Mouse (Mus musculus) MEL (cell line): ENCODE data around the gene Ska2. TPM values are rescaled to one million over a fixed set of nuclear protein-coding genes. Genes with fewer than 3 reads are reported as not detected.

ENCODE experiments used
- DNase-seq: peaks from one replicate; pipeline ENCODE4 v3.0.0; 2011; ENCODE audit warnings: low read depth, low spot score
- H3K27ac ChIP-seq: 2 replicates; pipeline ENCODE4 v1.5.1; 2012; ENCODE audit warnings: low read depth, mild to moderate bottlenecking, control low read depth, low read length, moderate library complexity; ENCODE audit not compliant: control insufficient read depth
- H3K27me3 ChIP-seq, 2 experiments: fragments of 150-350 bp in 1 of 2; sonication (generic) in 1 of 2; 2 replicates each; pipeline ENCODE4 v1.6.1; 2012; ENCODE audit warnings: low read length in 2 of 2, mild to moderate bottlenecking in 2 of 2, improper control_type of control experiment in 1 of 2, moderate library complexity in 1 of 2; ENCODE audit not compliant: insufficient read depth in 2 of 2, control insufficient read depth in 1 of 2
- H3K36me3 ChIP-seq, 2 experiments: 2 replicates each; pipeline ENCODE4 v1.6.1; 2012 to 2014; ENCODE audit warnings: low read length in 2 of 2, improper control_type of control experiment in 1 of 2, inconsistent platforms in 1 of 2, mild to moderate bottlenecking in 1 of 2; ENCODE audit not compliant: insufficient read depth in 2 of 2, control insufficient read depth in 1 of 2
- H3K4me1 ChIP-seq, 2 experiments: fragments of 150-350 bp in 1 of 2; sonication (generic) in 1 of 2; 2 replicates each; pipeline ENCODE4 v1.6.1; 2012; ENCODE audit warnings: low read length in 2 of 2, improper control_type of control experiment in 1 of 2, mild to moderate bottlenecking in 1 of 2; ENCODE audit not compliant: insufficient read depth in 2 of 2, control insufficient read depth in 1 of 2
- H3K4me3 ChIP-seq, 2 experiments: fragments of 150-350 bp in 1 of 2; sonication (generic) in 1 of 2; 2 replicates each; pipeline ENCODE4 v1.5.1; 2012; ENCODE audit warnings: low read depth in 2 of 2, low read length in 2 of 2, mild to moderate bottlenecking in 2 of 2, moderate library complexity in 2 of 2, control low read depth in 1 of 2, improper control_type of control experiment in 1 of 2; ENCODE audit not compliant: control insufficient read depth in 1 of 2, insufficient read depth in 1 of 2
- H3K79me2 ChIP-seq: 2 replicates; pipeline ENCODE4 v1.6.1; 2012; ENCODE audit warnings: mild to moderate bottlenecking, low read length, moderate library complexity; ENCODE audit not compliant: control insufficient read depth, poor library complexity, insufficient read depth
- H3K9ac ChIP-seq: 2 replicates; pipeline ENCODE4 v1.6.1; 2012; ENCODE audit warnings: low read depth, mild to moderate bottlenecking, control low read depth, low read length, moderate library complexity; ENCODE audit not compliant: control insufficient read depth, poor library complexity, severe bottlenecking
- H3K9me3 ChIP-seq: fragments of 150-350 bp; sonication (generic); replicated peaks from 2 replicates; pipeline ENCODE4 v1.6.1; 2012; ENCODE audit warnings: mild to moderate bottlenecking, low read length, improper control_type of control experiment, moderate library complexity; ENCODE audit not compliant: insufficient read depth
- CHD1 ChIP-seq: IDR thresholded peaks from 2 replicates; pipeline ENCODE4 v1.6.1; 2012; ENCODE audit warnings: low read depth, mild to moderate bottlenecking, inconsistent platforms, low read length, improper control_type of control experiment
- CHD2 ChIP-seq: IDR thresholded peaks from 2 replicates; pipeline ENCODE4 v1.6.1; 2011; ENCODE audit warnings: low read length, improper control_type of control experiment
- CTCF ChIP-seq, 3 experiments: IDR thresholded peaks in 2 of 3; conservative IDR thresholded peaks in 1 of 3; 2 replicates each; pipeline ENCODE4 v1.5.1; 2011 to 2012; ENCODE audit warnings: low read length in 3 of 3, low read depth in 2 of 3, mild to moderate bottlenecking in 2 of 3, improper control_type of control experiment in 1 of 3, inconsistent platforms in 1 of 3, mixed read lengths in 1 of 3, moderate library complexity in 1 of 3; ENCODE audit not compliant: control insufficient read depth in 1 of 3, insufficient read depth in 1 of 3, poor library complexity in 1 of 3, severe bottlenecking in 1 of 3
- E2F4 ChIP-seq: IDR thresholded peaks from 2 replicates; pipeline ENCODE4 v1.6.1; 2011; ENCODE audit warnings: low read depth, low read length, improper control_type of control experiment, borderline replicate concordance
- ELF1 ChIP-seq: IDR thresholded peaks from 2 replicates; pipeline ENCODE4 v1.6.1; 2014; ENCODE audit warnings: low read depth, mild to moderate bottlenecking, inconsistent platforms, low read length, improper control_type of control experiment, moderate library complexity
- EP300 ChIP-seq, 2 experiments: IDR thresholded peaks; 2 replicates each; pipeline ENCODE4 v1.6.1; 2011; ENCODE audit warnings: improper control_type of control experiment in 2 of 2, low read length in 2 of 2, low read depth in 1 of 2, mild to moderate bottlenecking in 1 of 2
- ETS1 ChIP-seq: IDR thresholded peaks from 2 replicates; pipeline ENCODE4 v1.6.1; 2012; ENCODE audit warnings: low read depth, mild to moderate bottlenecking, inconsistent platforms, low read length, improper control_type of control experiment, moderate library complexity
- GABPA ChIP-seq: IDR thresholded peaks from 2 replicates; pipeline ENCODE4 v1.6.1; 2012; ENCODE audit warnings: low read depth, mild to moderate bottlenecking, inconsistent platforms, low read length, improper control_type of control experiment, moderate library complexity
- GATA1 ChIP-seq: IDR thresholded peaks from 2 replicates; pipeline ENCODE4 v1.6.1; 2011; ENCODE audit warnings: low read depth, low read length, improper control_type of control experiment
- HCFC1 ChIP-seq: IDR thresholded peaks from 2 replicates; pipeline ENCODE4 v1.6.1; 2012; ENCODE audit warnings: low read depth, mild to moderate bottlenecking, inconsistent platforms, low read length, improper control_type of control experiment, moderate library complexity
- JUND ChIP-seq: IDR thresholded peaks from 2 replicates; pipeline ENCODE4 v1.6.1; 2011; ENCODE audit warnings: low read depth, mild to moderate bottlenecking, improper control_type of control experiment, low read length
- KAT2A ChIP-seq: conservative IDR thresholded peaks from 2 replicates; pipeline ENCODE4 v1.6.1; 2012; ENCODE audit warnings: low read depth, low read length, improper control_type of control experiment, inconsistent platforms
- MAFK ChIP-seq: IDR thresholded peaks from 2 replicates; pipeline ENCODE4 v1.6.1; 2011; ENCODE audit warnings: low read depth, mild to moderate bottlenecking, low read length, improper control_type of control experiment, borderline replicate concordance
- MAX ChIP-seq: IDR thresholded peaks from 2 replicates; pipeline ENCODE4 v1.6.1; 2011; ENCODE audit warnings: low read length, improper control_type of control experiment
- MAZ ChIP-seq: IDR thresholded peaks from 2 replicates; pipeline ENCODE4 v1.6.1; 2012; ENCODE audit warnings: low read depth, mild to moderate bottlenecking, inconsistent platforms, low read length, improper control_type of control experiment
- MEF2A ChIP-seq: IDR thresholded peaks from 2 replicates; pipeline ENCODE4 v1.6.1; 2014; ENCODE audit warnings: low read depth, mild to moderate bottlenecking, inconsistent platforms, low read length, improper control_type of control experiment; ENCODE audit not compliant: poor library complexity, insufficient replicate concordance, severe bottlenecking; ENCODE audit errors: extremely low read depth
- MXI1 ChIP-seq: IDR thresholded peaks from 2 replicates; pipeline ENCODE4 v1.6.1; 2011; ENCODE audit warnings: mild to moderate bottlenecking, low read depth, low read length, improper control_type of control experiment
- MYB ChIP-seq: IDR thresholded peaks from 2 replicates; pipeline ENCODE4 v1.6.1; 2011; ENCODE audit warnings: mild to moderate bottlenecking, low read depth, low read length, improper control_type of control experiment
- MYC ChIP-seq: IDR thresholded peaks from 2 replicates; pipeline ENCODE4 v1.6.1; 2011; ENCODE audit warnings: low read depth, mild to moderate bottlenecking, low read length, improper control_type of control experiment, moderate library complexity
- NELFE ChIP-seq: IDR thresholded peaks from 2 replicates; pipeline ENCODE4 v1.6.1; 2011; ENCODE audit warnings: low read depth, low read length, improper control_type of control experiment
- NRF1 ChIP-seq: IDR thresholded peaks from 2 replicates; pipeline ENCODE4 v1.6.1; 2014; ENCODE audit warnings: low read depth, mild to moderate bottlenecking, inconsistent platforms, low read length, improper control_type of control experiment, moderate library complexity; ENCODE audit not compliant: poor library complexity, insufficient read depth, severe bottlenecking
- POLR2A ChIP-seq, 2 experiments: IDR thresholded peaks; 2 replicates each; pipeline ENCODE4 v1.6.1; 2011 to 2012; ENCODE audit warnings: low read length in 2 of 2, mild to moderate bottlenecking in 2 of 2, control low read depth in 1 of 2, improper control_type of control experiment in 1 of 2, low read depth in 1 of 2, moderate library complexity in 1 of 2; ENCODE audit not compliant: control insufficient read depth in 1 of 2, insufficient read depth in 1 of 2, poor library complexity in 1 of 2
- POLR2AphosphoS2 ChIP-seq: IDR thresholded peaks from 2 replicates; pipeline ENCODE4 v1.6.1; 2011; ENCODE audit warnings: low read length, improper control_type of control experiment
- POLR2AphosphoS5 ChIP-seq: IDR thresholded peaks from 2 replicates; pipeline ENCODE4 v1.6.1; 2012; ENCODE audit warnings: low read depth, borderline replicate concordance, mild to moderate bottlenecking, inconsistent platforms, low read length, moderate library complexity, mixed read lengths
- RAD21 ChIP-seq: IDR thresholded peaks from 2 replicates; pipeline ENCODE4 v1.6.1; 2011; ENCODE audit warnings: mild to moderate bottlenecking, low read depth, low read length, improper control_type of control experiment
- RCOR1 ChIP-seq: IDR thresholded peaks from 2 replicates; pipeline ENCODE4 v1.6.1; 2012; ENCODE audit warnings: low read depth, mild to moderate bottlenecking, inconsistent platforms, low read length, improper control_type of control experiment
- SIN3A ChIP-seq: IDR thresholded peaks from 2 replicates; pipeline ENCODE4 v1.6.1; 2012; ENCODE audit warnings: low read length, improper control_type of control experiment, inconsistent platforms
- SMC3 ChIP-seq: IDR thresholded peaks from 2 replicates; pipeline ENCODE4 v1.6.1; 2011; ENCODE audit warnings: low read depth, low read length, improper control_type of control experiment
- TAL1 ChIP-seq: IDR thresholded peaks from 2 replicates; pipeline ENCODE4 v1.6.1; 2012; ENCODE audit warnings: mild to moderate bottlenecking, inconsistent platforms, low read length, moderate library complexity, mixed read lengths
- TBP ChIP-seq: IDR thresholded peaks from 2 replicates; pipeline ENCODE4 v1.8.0; 2011; ENCODE audit warnings: low read depth, low read length, improper control_type of control experiment
- TCF12 ChIP-seq: IDR thresholded peaks from 2 replicates; pipeline ENCODE4 v1.6.1; 2014; ENCODE audit warnings: low read depth, mild to moderate bottlenecking, inconsistent platforms, low read length, improper control_type of control experiment, moderate library complexity
- UBTF ChIP-seq: IDR thresholded peaks from 2 replicates; pipeline ENCODE4 v1.6.1; 2012; ENCODE audit warnings: low read depth, mild to moderate bottlenecking, inconsistent platforms, low read length, improper control_type of control experiment, moderate library complexity, borderline replicate concordance; ENCODE audit not compliant: insufficient read depth
- USF1 ChIP-seq: IDR thresholded peaks from 2 replicates; pipeline ENCODE4 v1.6.1; 2014; ENCODE audit warnings: low read depth, mild to moderate bottlenecking, inconsistent platforms, low read length, improper control_type of control experiment, moderate library complexity
- USF2 ChIP-seq, 2 experiments: IDR thresholded peaks; 2 replicates each; pipeline ENCODE4 v1.6.1; 2011 to 2012; ENCODE audit warnings: improper control_type of control experiment in 2 of 2, low read length in 2 of 2, borderline replicate concordance in 1 of 2, inconsistent platforms in 1 of 2, low read depth in 1 of 2, mild to moderate bottlenecking in 1 of 2; ENCODE audit not compliant: insufficient read depth in 1 of 2
- ZC3H11A ChIP-seq: IDR thresholded peaks from 2 replicates; pipeline ENCODE4 v1.6.1; 2012; ENCODE audit warnings: low read depth, mild to moderate bottlenecking, inconsistent platforms, low read length, improper control_type of control experiment
- ZKSCAN1 ChIP-seq: IDR thresholded peaks from 2 replicates; pipeline ENCODE4 v1.6.1; 2012; ENCODE audit warnings: low read depth, mild to moderate bottlenecking, inconsistent platforms, low read length, improper control_type of control experiment, moderate library complexity
- ZMIZ1 ChIP-seq: IDR thresholded peaks from 2 replicates; pipeline ENCODE4 v1.6.1; 2012; ENCODE audit warnings: low read depth, mild to moderate bottlenecking, inconsistent platforms, low read length, improper control_type of control experiment, moderate library complexity
- ZNF384 ChIP-seq: IDR thresholded peaks from 2 replicates; pipeline ENCODE4 v1.6.1; 2012; ENCODE audit warnings: low read depth, mild to moderate bottlenecking, inconsistent platforms, low read length, improper control_type of control experiment
- polyA plus RNA-seq, 2 experiments: library from polyadenylated mRNA; stranded (reverse) in 1 of 2; unstranded in 1 of 2; fragments of >175 nt in 1 of 2; fragments of >200 nt in 1 of 2; gene quantifications; 2 replicates each; pipeline versions ENCODE4 v1.2.1 to v1.2.4; 2012; ENCODE audit warnings: low replicate concordance in 2 of 2, low read depth in 1 of 2; ENCODE audit not compliant: insufficient read length in 2 of 2, insufficient read depth in 1 of 2, missing spikeins in 1 of 2
- total RNA-seq: library from RNA; depleted of rRNA; stranded (reverse); fragments of 300-350 nt; gene quantifications from 2 replicates; pipeline ENCODE4 v1.2.3, GENCODE M21; 2012

Ska2 gene
- total and polyA plus RNA-seq, 3 experiments: 21.3 to 24.8 TPM; not detected in 1

DNA sequence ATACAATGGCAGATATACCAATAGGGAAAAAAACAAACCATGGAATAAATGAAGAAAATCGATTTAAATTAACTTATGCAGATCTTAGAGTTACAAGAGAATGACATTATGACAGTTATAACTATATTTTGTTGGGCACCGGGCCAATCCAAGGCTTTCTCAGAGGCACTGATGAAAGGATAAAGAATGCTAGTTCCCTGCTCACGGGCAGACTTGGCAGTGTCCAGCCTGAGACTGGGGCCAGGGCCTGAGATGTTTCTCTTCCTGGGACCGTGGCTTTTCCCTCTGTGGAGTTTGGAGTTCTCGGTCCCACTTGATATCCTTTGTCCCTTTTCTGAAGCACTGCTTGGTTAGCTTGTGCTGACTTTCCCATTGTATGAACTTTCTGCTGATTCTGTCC is 64.6 kb downstream of the Ska2 start:
- DNase-seq: peak; percentile 84
- H3K79me2 ChIP-seq: no peaks in the 10 kb centered on the region
- H3K9ac ChIP-seq: no peak overlapping the region
- no peaks in the 10 kb centered on the region for H3K9me3 ChIP-seq
- H3K4me3 ChIP-seq: no peak overlapping the region
- peaks cover 6 to 22% of the 10 kb centered on the region in 2 experiments for H3K36me3 ChIP-seq
- peaks cover 3 to 30% of the 10 kb centered on the region in 2 experiments; a peak in 3 of 4 replicates for H3K4me1 ChIP-seq
- peak overlapping the region; percentile 20 for H3K27ac ChIP-seq
- H3K27me3 ChIP-seq: no peaks in the 10 kb centered on the region
- TF ChIP-seq NRF1 (no peak), CTCF (IDR thresholded peaks at IDR 0.05 in 2 of 3, conservative IDR thresholded peaks at IDR 0.05 in 1 of 3; ENCODE audit: control insufficient read depth in 1 of 3, insufficient read depth in 1 of 3, low read depth in 2 of 3, low read length in 3 of 3, poor library complexity in 1 of 3, severe bottlenecking in 1 of 3) (no peak), HCFC1 (no peak), CHD1 (no peak), SMC3 (no peak), POLR2AphosphoS2 (no peak), EP300 (IDR thresholded peaks at IDR 0.05; ENCODE audit: low read depth in 1 of 2, low read length in 2 of 2) (peak; percentile 61 to 73; a peak in 3 of 4 replicates), MEF2A (no peak), GATA1 (peak; percentile 44; the same call in 1 of the 2 replicates), MAFK (no peak), POLR2AphosphoS5 (no peak), MYC (no peak), MAZ (no peak), CHD2 (no peak), E2F4 (no peak), MYB (peak; percentile 50; the same call in 1 of the 2 replicates), ZMIZ1 (no peak), GABPA (no peak), POLR2A (IDR thresholded peaks at IDR 0.05; ENCODE audit: control insufficient read depth in 1 of 2, insufficient read depth in 1 of 2, low read depth in 1 of 2, low read length in 2 of 2, poor library complexity in 1 of 2) (no peak), USF1 (no peak), SIN3A (no peak), UBTF (no peak), NELFE (no peak), MAX (no peak), ZC3H11A (no peak), RAD21 (no peak), USF2 (IDR thresholded peaks at IDR 0.05; ENCODE audit: borderline replicate concordance in 1 of 2, insufficient read depth in 1 of 2, low read depth in 1 of 2, low read length in 2 of 2) (no peak), RCOR1 (peak; percentile 36; the same call in 1 of the 2 replicates), JUND (no peak), TBP (no peak), KAT2A (no peak), ZKSCAN1 (no peak), TAL1 (no peak), ZNF384 (no peak; the same call in 1 of the 2 replicates), MXI1 (no peak; the same call in 1 of the 2 replicates), TCF12 (no peak), ELF1 (no peak), ETS1 (no peak)
